Comparison of ENCODE assay signal across 13 mouse cellular contexts in genomic region chr7:98542731-98543142, GRCm38 (mm10). TPM values are rescaled to one million over a fixed set of nuclear protein-coding genes. Genes with fewer than 3 reads are reported as not detected.
DNase-seq lines count a peak whose midpoint lies in the region; ATAC-seq and TF ChIP-seq lines count a peak whose summit lies in the region.
"Had no signal": no experiment of that assay in that cellular context is flagged by ENCODE, and none has a peak within 500 bp of the region (broad histone marks: within the 10 kb centered on the region; RNA-seq: fewer than 3 reads in every experiment).

No protein-coding gene starts in this region.

- H3K36me3 ChIP-seq in kidney, postnatal 0 days (ENCODE audit: insufficient read depth, low read length), result no peaks in the 10 kb centered on the region
- H3K36me3 ChIP-seq: embryonic facial prominence, embryonic 13.5 days; heart, embryonic 13.5 days; limb, embryonic 12.5 days had no signal

- TF ChIP-seq CTCF in kidney, postnatal 0 days (IDR thresholded peaks at IDR 0.05; ENCODE audit: low read depth), result no peak

- no peaks in the 10 kb centered on the region for H3K9me3 ChIP-seq in kidney, postnatal 0 days (replicated peaks; ENCODE audit: low read length)
- H3K9me3 ChIP-seq: embryonic facial prominence, embryonic 13.5 days; heart, embryonic 13.5 days; limb, embryonic 12.5 days had no signal

- 43% methylated on average over 6 of the region's 6 CpGs for WGBS in kidney, postnatal 0 days

- peak overlapping the region; percentile 25; the same call in 1 of the 2 replicates for H3K27ac ChIP-seq in kidney, postnatal 0 days
- H3K27ac ChIP-seq: embryonic facial prominence, embryonic 13.5 days; heart, embryonic 13.5 days; limb, embryonic 12.5 days had no signal

- peak; percentile 91 for ATAC-seq in granulocyte monocyte progenitor cell, adult 5-6 weeks (replicated peaks; ENCODE audit: poor library complexity, severe bottlenecking)
- ATAC-seq in kidney, postnatal 0 days (replicated peaks; ENCODE audit: low FRiP score, low read depth), result no peak

- H3K4me2 ChIP-seq in kidney, postnatal 0 days (ENCODE audit: low read length), result no peak overlapping the region
- H3K4me2 ChIP-seq: embryonic facial prominence, embryonic 13.5 days; heart, embryonic 13.5 days; limb, embryonic 12.5 days had no signal

- H3K4me3 ChIP-seq in kidney, postnatal 0 days (replicated peaks; ENCODE audit: low read depth, low read length), result no peak overlapping the region
- H3K4me3 ChIP-seq: embryonic facial prominence, embryonic 13.5 days; heart, embryonic 13.5 days; limb, embryonic 12.5 days; myocyte had no signal

- H3K4me1 ChIP-seq in kidney, postnatal 0 days (replicated peaks; ENCODE audit: insufficient read depth, low read length), result peaks cover 16% of the 10 kb centered on the region

- H3K9ac ChIP-seq in kidney, postnatal 0 days (ENCODE audit: low read depth, low read length), result no peak overlapping the region
- H3K9ac ChIP-seq: embryonic facial prominence, embryonic 13.5 days; heart, embryonic 13.5 days; limb, embryonic 12.5 days had no signal

- H3K27me3 ChIP-seq in kidney, postnatal 0 days (ENCODE audit: insufficient read depth, low read length), result no peaks in the 10 kb centered on the region
- H3K27me3 ChIP-seq: embryonic facial prominence, embryonic 13.5 days; heart, embryonic 13.5 days; limb, embryonic 12.5 days had no signal

- peak; percentile 19 to 27 for DNase-seq in frontal cortex, postnatal 36 days (ENCODE audit: low spot score in 2 of 2)
- DNase-seq in frontal cortex, postnatal 25 days (ENCODE audit: low spot score in 2 of 2), result no peak
- DNase-seq in 3T3-L1 (ENCODE audit: low read depth, low spot score), result peak; percentile 32
- DNase-seq in kidney, postnatal 0 days (ENCODE audit: low spot score), result no peak
- DNase-seq in B cell, adult 2 months, result no peak
- no peak for DNase-seq in spleen, postnatal 14 days (ENCODE audit: low spot score in 2 of 2)
- DNase-seq in cerebellum, adult 11 months, result no peak
- DNase-seq: lung, postnatal 14 days had no signal

RNA-seq across cellular contexts. Expression of gene Lrrc32, which starts 53.7 kb away (rescaled TPM):
- not detected in 2 replicates for total RNA-seq in granulocyte monocyte progenitor cell, adult 5-6 weeks (2014; fragmentation: Nextera tagmentation)
- total RNA-seq in granulocyte monocyte progenitor cell, adult 5-6 weeks (2017), result not detected in 2 replicates
- 13.8 and 15.1 TPM in 2 replicates for polyA plus RNA-seq in kidney, postnatal 0 days (2015; fragmentation: Nextera tagmentation; extraction: Ambion mirVana)

Comparison
In these comparisons a context has a peak if more than half of its experiments do, and no peak if none do; other contexts are left out.
1. DNase-seq: peak in frontal cortex, postnatal 36 days (2 of 2) and 3T3-L1 (single experiment); none in frontal cortex, postnatal 25 days (0 of 2), kidney, postnatal 0 days (single experiment), B cell, adult 2 months (0 of 2), spleen, postnatal 14 days (0 of 2) and cerebellum, adult 11 months (single experiment).